Mouse (Mus musculus) forebrain, embryonic 10.5 days (tissue): ENCODE measurements around the gene Sftpa1. TPM values are rescaled to one million over a fixed set of nuclear protein-coding genes. Genes with fewer than 3 reads are reported as not detected.

Source experiments
- DNase-seq: peaks from one replicate; pipeline ENCODE4 v3.0.0-alpha.2; 2017; ENCODE audit warnings: low spot score; ENCODE audit errors: extremely low spot score
- H3K27ac ChIP-seq: fragments of 300-500 bp; sonication (generic); 2 replicates; pipeline ENCODE4 v1.5.1; 2016; ENCODE audit warnings: mild to moderate bottlenecking
- H3K27me3 ChIP-seq: fragments of 300-500 bp; sonication (generic); 2 replicates; pipeline ENCODE4 v1.6.1; 2016; ENCODE audit warnings: mild to moderate bottlenecking; ENCODE audit not compliant: poor library complexity, severe bottlenecking
- H3K36me3 ChIP-seq: fragments of 300-500 bp; sonication (generic); replicated peaks from 2 replicates; pipeline ENCODE4 v1.6.1; 2016; ENCODE audit warnings: mild to moderate bottlenecking, moderate library complexity
- H3K4me1 ChIP-seq: fragments of 300-500 bp; sonication (generic); 2 replicates; pipeline ENCODE4 v1.6.1; 2016
- H3K4me3 ChIP-seq: fragments of 300-500 bp; sonication (generic); 2 replicates; pipeline ENCODE4 v1.5.1; 2016; ENCODE audit warnings: mild to moderate bottlenecking, moderate library complexity
- H3K9me3 ChIP-seq: fragments of 300-500 bp; sonication (generic); 2 replicates; pipeline ENCODE4 v1.6.1; 2016; ENCODE audit warnings: mild to moderate bottlenecking, moderate library complexity
- WGBS: fragments of 180-500 bp; shearing (Covaris S2); methylation state at CpG from one replicate; pipeline ENCODE4 v1.1.7; 2016; 5-methylcytosine and 5-hydroxymethylcytosine counted together
- polyA plus RNA-seq: library from polyadenylated mRNA; unstranded; fragments of >200 nt; fragmentation: Nextera tagmentation; extraction: Ambion mirVana; gene quantifications from 2 replicates; pipeline ENCODE4 v1.2.1, GENCODE M21; 2016

The Sftpa1 gene
- polyA plus RNA-seq, 1 experiment from 2014 or later, result not detected

DNA sequence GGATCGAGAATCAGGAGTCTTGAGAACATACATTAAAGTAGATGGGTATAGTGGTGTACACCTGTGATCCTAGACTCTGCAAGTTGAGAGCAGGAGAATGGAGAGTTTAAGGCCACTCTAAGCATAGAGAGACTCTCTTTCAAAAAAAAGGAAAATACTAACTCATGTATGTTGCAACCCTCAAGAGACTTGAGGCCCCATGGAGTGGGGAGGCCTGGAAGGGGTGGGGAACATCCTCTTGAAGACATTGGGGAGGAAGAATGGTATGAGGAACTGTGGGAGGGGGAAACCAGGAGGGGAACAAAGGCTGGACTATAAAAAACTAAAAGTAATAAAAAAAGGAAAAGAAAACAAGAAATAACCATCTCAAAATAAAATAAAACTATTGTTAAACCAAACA, 37.0 kb downstream of the Sftpa1 start:
- 91% methylated on average over 1 of the region's 1 CpGs for WGBS
- H3K4me1 ChIP-seq, result no peaks in the 10 kb centered on the region

GRCm38 (mm10) chr14:41170514-41170913, 38.9 kb downstream of the Sftpa1 start:
- Histone ChIP-seq H3K4me3 (no peak overlapping the region), H3K9me3 (no peaks in the 10 kb centered on the region), H3K27me3 (no peaks in the 10 kb centered on the region), H3K4me1 (no peaks in the 10 kb centered on the region), H3K27ac (no peak overlapping the region), H3K36me3 (no peaks in the 10 kb centered on the region)
- no peak for DNase-seq
- 85% methylated on average over 2 of the region's 2 CpGs for WGBS

More for the DNA sequence above, 37.0 kb downstream of the Sftpa1 start:
- Histone ChIP-seq H3K9me3 (no peaks in the 10 kb centered on the region), H3K36me3 (no peaks in the 10 kb centered on the region), H3K4me3 (no peak overlapping the region), H3K27ac (no peak overlapping the region), H3K27me3 (no peaks in the 10 kb centered on the region)
- DNase-seq, result no peak

GRCm38 (mm10) chr14:41174802-41175201, 43.2 kb downstream of the Sftpa1 start:
- Histone ChIP-seq H3K4me1 (no peaks in the 10 kb centered on the region), H3K27me3 (no peaks in the 10 kb centered on the region), H3K36me3 (no peaks in the 10 kb centered on the region), H3K27ac (no peak overlapping the region), H3K9me3 (no peaks in the 10 kb centered on the region), H3K4me3 (no peak overlapping the region)
- no peak for DNase-seq
- WGBS, result 85% methylated on average over 1 of the region's 1 CpGs

DNA sequence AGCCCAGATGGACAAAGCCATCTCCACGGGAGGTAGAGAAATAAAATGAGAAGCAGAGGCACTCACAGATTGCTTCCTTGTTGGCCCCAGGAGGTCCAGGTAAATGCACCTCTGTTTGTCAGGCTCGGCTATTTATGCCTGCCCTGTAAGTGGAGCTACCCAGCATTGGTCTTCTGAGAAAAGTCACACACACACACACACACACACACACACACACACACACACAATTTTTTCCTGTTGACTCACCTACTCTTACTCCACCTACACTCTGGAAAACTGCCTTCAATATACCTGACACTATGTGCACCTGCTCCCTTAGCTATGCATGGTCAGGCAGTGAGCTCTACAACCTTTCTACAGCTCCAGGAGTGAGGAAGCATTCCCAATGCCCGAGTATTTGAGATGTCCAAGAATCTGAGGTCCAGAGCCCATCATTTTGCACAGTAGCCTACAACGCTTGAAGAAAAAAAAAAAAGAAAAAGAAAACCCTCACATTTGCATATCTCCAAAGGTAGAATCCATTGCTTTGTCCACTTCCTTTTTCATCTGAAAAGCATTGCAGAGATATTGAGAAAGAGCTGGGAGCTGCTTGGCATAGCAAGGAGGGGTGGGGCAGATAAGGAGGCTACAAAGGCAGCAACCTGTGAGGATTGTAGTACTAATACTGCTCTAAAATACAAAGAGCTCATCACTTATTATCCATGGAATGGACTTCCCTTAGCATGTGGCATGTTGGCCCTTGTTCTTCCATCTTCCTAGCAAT, 53.7 kb downstream of the Sftpa1 start, which contains the start of gene Sftpd:
Gene Sftpd (minus strand): TSS at position 91 of the 763 bp plus-strand sequence.
- no peak within 1 kb of the TSS for H3K4me3 ChIP-seq
- H3K9me3 ChIP-seq, result no peaks in the 10 kb centered on the region
- H3K27ac ChIP-seq, result no peak within 1 kb of the TSS
- no peak for DNase-seq
- no peaks in the 10 kb centered on the region for H3K36me3 ChIP-seq
- H3K4me1 ChIP-seq, result no peaks in the 10 kb centered on the region
- 81% methylated on average over 4 of the region's 4 CpGs for WGBS
- no peaks in the 10 kb centered on the region for H3K27me3 ChIP-seq

Other genes starting within 250 kb of the Sftpa1 start
- 0.32 and 0.55 TPM in 2 replicates for gene Sh2d4b, start 238.5 kb upstream of the Sftpa1 start, polyA plus RNA-seq
- gene Tspan14, start 165.0 kb upstream of the Sftpa1 start, polyA plus RNA-seq, result 89.3 and 93.9 TPM in 2 replicates
- 49.4 and 50.5 TPM in 2 replicates for gene Fam213a, start 118.0 kb upstream of the Sftpa1 start, polyA plus RNA-seq
- 0.36 TPM in 1 of 2 replicates, not detected in the other for gene Dydc2, start 62.6 kb upstream of the Sftpa1 start, polyA plus RNA-seq
- gene Dydc1, start 58.9 kb upstream of the Sftpa1 start, polyA plus RNA-seq, result not detected in 2 replicates
- gene Mat1a, start 26.7 kb upstream of the Sftpa1 start, polyA plus RNA-seq, result not detected in 2 replicates
- not detected in 2 replicates for gene Mbl1, start 19.7 kb downstream of the Sftpa1 start, polyA plus RNA-seq
- not detected in 2 replicates for gene Sftpd, start 53.4 kb downstream of the Sftpa1 start, polyA plus RNA-seq
- gene Gm2832, start 147.0 kb downstream of the Sftpa1 start, polyA plus RNA-seq, result 0.17 TPM in 1 of 2 replicates, not detected in the other
- gene Gm5798, start 216.8 kb downstream of the Sftpa1 start, polyA plus RNA-seq, result not detected in 2 replicates